Mouse (Mus musculus) liver, embryonic 15.5 days (tissue): Measurements from ENCODE around the gene Gm16253. TPM values are rescaled to one million over a fixed set of nuclear protein-coding genes. Genes with fewer than 3 reads are reported as not detected.

Source experiments
- ATAC-seq: fragments of 200-750 bp; cut with Nextera tagmentation; 2 replicates; pipeline ENCODE4 v1.8.0; 2017; ENCODE audit warnings: moderate number of reproducible peaks, mild to moderate bottlenecking, moderate library complexity; ENCODE audit not compliant: insufficient read depth
- H3K27ac ChIP-seq: fragments of 300-500 bp; sonication (generic); replicated peaks from 2 replicates; pipeline ENCODE4 v1.5.1; 2015; ENCODE audit warnings: mild to moderate bottlenecking, inconsistent platforms
- H3K27me3 ChIP-seq: fragments of 300-500 bp; sonication (generic); 2 replicates; pipeline ENCODE4 v1.6.1; 2015; ENCODE audit warnings: mild to moderate bottlenecking, inconsistent platforms
- H3K36me3 ChIP-seq: fragments of 300-500 bp; sonication (generic); replicated peaks from 2 replicates; pipeline ENCODE4 v1.6.1; 2015; ENCODE audit warnings: moderate library complexity, mild to moderate bottlenecking, inconsistent platforms
- H3K4me1 ChIP-seq: fragments of 300-500 bp; sonication (generic); replicated peaks from 2 replicates; pipeline ENCODE4 v1.6.1; 2015; ENCODE audit warnings: inconsistent platforms
- H3K4me2 ChIP-seq: fragments of 300-500 bp; sonication (generic); 2 replicates; pipeline ENCODE4 v1.6.1; 2015; ENCODE audit warnings: moderate library complexity, mild to moderate bottlenecking, inconsistent platforms
- H3K4me3 ChIP-seq: fragments of 300-500 bp; sonication (generic); replicated peaks from 2 replicates; pipeline ENCODE4 v1.5.1; 2015; ENCODE audit warnings: mild to moderate bottlenecking, inconsistent platforms
- H3K9ac ChIP-seq: fragments of 300-500 bp; sonication (generic); 2 replicates; pipeline ENCODE4 v1.6.1; 2015; ENCODE audit warnings: moderate library complexity, mild to moderate bottlenecking, inconsistent platforms
- H3K9me3 ChIP-seq: fragments of 300-500 bp; sonication (generic); replicated peaks from 2 replicates; pipeline ENCODE4 v1.6.1; 2016; ENCODE audit warnings: inconsistent platforms
- WGBS: fragments of 180-500 bp; shearing (Covaris S2); methylation state at CpG from one replicate; pipeline ENCODE4 v1.1.7; 2015; ENCODE audit warnings: mixed read lengths; ENCODE audit not compliant: insufficient replicate concordance; 5-methylcytosine and 5-hydroxymethylcytosine counted together
- polyA plus RNA-seq: library from polyadenylated mRNA; unstranded; fragments of >200 nt; fragmentation: Nextera tagmentation; extraction: Ambion mirVana; gene quantifications from 2 replicates; pipeline ENCODE4 v1.2.1, GENCODE M21; 2015

Gene Gm16253
- polyA plus RNA-seq, result 0.17 and 0.23 TPM in 2 replicates

- H3K9ac ChIP-seq, result peak within 1 kb of the TSS; percentile 35; the same call in 1 of the 2 replicates
- 17% methylated on average over 17 of the region's 17 CpGs for WGBS
- no peaks in the 10 kb centered on the region for H3K36me3 ChIP-seq
- peak; percentile 80 for ATAC-seq
- peaks cover 61% of the 10 kb centered on the region for H3K4me1 ChIP-seq
- H3K4me3 ChIP-seq, result peak within 1 kb of the TSS; percentile 45
- peak within 1 kb of the TSS; percentile 68 for H3K27ac ChIP-seq
- peak within 1 kb of the TSS; percentile 68 for H3K4me2 ChIP-seq
- H3K27me3 ChIP-seq, result no peaks in the 10 kb centered on the region
- H3K9me3 ChIP-seq, result no peaks in the 10 kb centered on the region
Observed at GRCm38 (mm10) chr3:96576690-96577541, at the start of gene Gm16253. Gene Gm16253 (plus strand): TSS chr3:96576984.

- Histone ChIP-seq H3K4me2 (no peak overlapping the region), H3K4me3 (no peak overlapping the region), H3K4me1 (peaks cover 9% of the 10 kb centered on the region; the same call in 1 of the 2 replicates), H3K27me3 (peaks cover 81% of the 10 kb centered on the region), H3K36me3 (no peaks in the 10 kb centered on the region), H3K9ac (no peak overlapping the region), H3K27ac (no peak overlapping the region), H3K9me3 (no peaks in the 10 kb centered on the region)
- ATAC-seq, result no peak
- 32% methylated on average over 9 of the region's 9 CpGs for WGBS
Observed at GRCm38 (mm10) chr3:96528506-96528905, 48.3 kb upstream of the Gm16253 start.

- no peak overlapping the region for H3K27ac ChIP-seq
- H3K27me3 ChIP-seq, result peaks cover 52% of the 10 kb centered on the region
- peaks cover 5% of the 10 kb centered on the region; the same call in 1 of the 2 replicates for H3K4me1 ChIP-seq
- H3K36me3 ChIP-seq, result no peaks in the 10 kb centered on the region
- no peak overlapping the region for H3K4me3 ChIP-seq
- H3K9me3 ChIP-seq, result no peaks in the 10 kb centered on the region
- no peak overlapping the region for H3K9ac ChIP-seq
- whole genome bisulfite sequencing, result 46% methylated on average over 7 of the region's 7 CpGs
- H3K4me2 ChIP-seq, result no peak overlapping the region
- ATAC-seq, result no peak
Observed at GRCm38 (mm10) chr3:96532050-96532449, 44.7 kb upstream of the Gm16253 start.

- H3K9ac ChIP-seq, result no peak overlapping the region
- ATAC-seq, result no peak
- H3K9me3 ChIP-seq, result no peaks in the 10 kb centered on the region
- H3K4me2 ChIP-seq, result no peak overlapping the region
- 39% methylated on average over 2 of the region's 2 CpGs for WGBS
- H3K4me3 ChIP-seq, result no peak overlapping the region
- no peaks in the 10 kb centered on the region for H3K36me3 ChIP-seq
- H3K27ac ChIP-seq, result no peak overlapping the region
- peaks cover 32% of the 10 kb centered on the region for H3K27me3 ChIP-seq
- no peaks in the 10 kb centered on the region for H3K4me1 ChIP-seq
Observed at GRCm38 (mm10) chr3:96534300-96534699, 42.5 kb upstream of the Gm16253 start.

- WGBS, result 68% methylated on average over 2 of the region's 2 CpGs
- no peaks in the 10 kb centered on the region for H3K4me1 ChIP-seq
- no peak overlapping the region for H3K27ac ChIP-seq
- no peak overlapping the region for H3K9ac ChIP-seq
- no peak for ATAC-seq
- no peaks in the 10 kb centered on the region for H3K9me3 ChIP-seq
- no peak overlapping the region for H3K4me3 ChIP-seq
- H3K27me3 ChIP-seq, result peaks cover 20% of the 10 kb centered on the region
- H3K36me3 ChIP-seq, result no peaks in the 10 kb centered on the region
- no peak overlapping the region for H3K4me2 ChIP-seq
Observed at GRCm38 (mm10) chr3:96539316-96539715, 37.5 kb upstream of the Gm16253 start.

- 36% methylated on average over 6 of the region's 6 CpGs for WGBS
- no peaks in the 10 kb centered on the region for H3K9me3 ChIP-seq
- ATAC-seq, result no peak
- H3K4me3 ChIP-seq, result no peak overlapping the region
- H3K4me2 ChIP-seq, result no peak overlapping the region
- no peak overlapping the region for H3K27ac ChIP-seq
- no peak overlapping the region for H3K9ac ChIP-seq
- H3K36me3 ChIP-seq, result no peaks in the 10 kb centered on the region
- no peaks in the 10 kb centered on the region for H3K4me1 ChIP-seq
- peaks cover 22% of the 10 kb centered on the region for H3K27me3 ChIP-seq
Observed at GRCm38 (mm10) chr3:96540740-96541139, 36.0 kb upstream of the Gm16253 start.

GRCm38 (mm10) chr3:96541328-96542078 lies 35.3 kb upstream of the Gm16253 start:
- no peaks in the 10 kb centered on the region for H3K9me3 ChIP-seq
- WGBS, result 27% methylated on average over 14 of the region's 14 CpGs
- H3K9ac ChIP-seq, result no peak overlapping the region
- H3K4me1 ChIP-seq, result no peaks in the 10 kb centered on the region
- H3K4me3 ChIP-seq, result no peak overlapping the region
- H3K27me3 ChIP-seq, result peaks cover 26% of the 10 kb centered on the region
- no peaks in the 10 kb centered on the region for H3K36me3 ChIP-seq
- H3K4me2 ChIP-seq, result no peak overlapping the region
- H3K27ac ChIP-seq, result no peak overlapping the region
- ATAC-seq, result no peak; the same call in 1 of the 2 replicates

GRCm38 (mm10) chr3:96542554-96542953 lies 34.2 kb upstream of the Gm16253 start:
- H3K4me2 ChIP-seq, result no peak overlapping the region
- no peak overlapping the region for H3K27ac ChIP-seq
- H3K9ac ChIP-seq, result no peak overlapping the region
- 65% methylated on average over 8 of the region's 8 CpGs for WGBS
- H3K9me3 ChIP-seq, result no peaks in the 10 kb centered on the region
- no peak for ATAC-seq
- no peaks in the 10 kb centered on the region for H3K4me1 ChIP-seq
- H3K36me3 ChIP-seq, result no peaks in the 10 kb centered on the region
- no peak overlapping the region for H3K4me3 ChIP-seq
- peaks cover 20% of the 10 kb centered on the region for H3K27me3 ChIP-seq

GRCm38 (mm10) chr3:96543345-96543744 lies 33.4 kb upstream of the Gm16253 start:
- H3K9me3 ChIP-seq, result no peaks in the 10 kb centered on the region
- no peak overlapping the region for H3K27ac ChIP-seq
- no peaks in the 10 kb centered on the region for H3K4me1 ChIP-seq
- no peak for ATAC-seq
- H3K4me2 ChIP-seq, result no peak overlapping the region
- peaks cover 20% of the 10 kb centered on the region for H3K27me3 ChIP-seq
- H3K36me3 ChIP-seq, result no peaks in the 10 kb centered on the region
- no peak overlapping the region for H3K4me3 ChIP-seq
- no peak overlapping the region for H3K9ac ChIP-seq
- WGBS, result 66% methylated on average over 11 of the region's 11 CpGs

GRCm38 (mm10) chr3:96545565-96545964 lies 31.2 kb upstream of the Gm16253 start:
- no peak for ATAC-seq
- H3K4me2 ChIP-seq, result no peak overlapping the region
- no peak overlapping the region for H3K27ac ChIP-seq
- H3K9me3 ChIP-seq, result no peaks in the 10 kb centered on the region
- H3K27me3 ChIP-seq, result peaks cover 20% of the 10 kb centered on the region
- WGBS, result 36% methylated on average over 1 of the region's 1 CpGs
- H3K4me1 ChIP-seq, result no peaks in the 10 kb centered on the region
- no peak overlapping the region for H3K9ac ChIP-seq
- H3K36me3 ChIP-seq, result no peaks in the 10 kb centered on the region
- H3K4me3 ChIP-seq, result no peak overlapping the region

GRCm38 (mm10) chr3:96546880-96547279 lies 29.9 kb upstream of the Gm16253 start:
- peaks cover 20% of the 10 kb centered on the region for H3K27me3 ChIP-seq
- 41% methylated on average over 4 of the region's 4 CpGs for WGBS
- no peaks in the 10 kb centered on the region for H3K9me3 ChIP-seq
- no peak overlapping the region for H3K4me3 ChIP-seq
- no peak overlapping the region for H3K27ac ChIP-seq
- no peak for ATAC-seq
- H3K36me3 ChIP-seq, result no peaks in the 10 kb centered on the region
- no peak overlapping the region for H3K4me2 ChIP-seq
- peaks cover 6% of the 10 kb centered on the region; the same call in 1 of the 2 replicates for H3K4me1 ChIP-seq
- no peak overlapping the region for H3K9ac ChIP-seq
